Mouse (Mus musculus): Measurements from ENCODE around the gene Anxa1. TPM values are rescaled to one million over a fixed set of nuclear protein-coding genes. Genes with fewer than 3 reads are reported as not detected.

Gene Anxa1
- 1 to 10 TPM; 1.5 to 2.4 (median 1.8) TPM for total RNA-seq (2022)

DNA sequence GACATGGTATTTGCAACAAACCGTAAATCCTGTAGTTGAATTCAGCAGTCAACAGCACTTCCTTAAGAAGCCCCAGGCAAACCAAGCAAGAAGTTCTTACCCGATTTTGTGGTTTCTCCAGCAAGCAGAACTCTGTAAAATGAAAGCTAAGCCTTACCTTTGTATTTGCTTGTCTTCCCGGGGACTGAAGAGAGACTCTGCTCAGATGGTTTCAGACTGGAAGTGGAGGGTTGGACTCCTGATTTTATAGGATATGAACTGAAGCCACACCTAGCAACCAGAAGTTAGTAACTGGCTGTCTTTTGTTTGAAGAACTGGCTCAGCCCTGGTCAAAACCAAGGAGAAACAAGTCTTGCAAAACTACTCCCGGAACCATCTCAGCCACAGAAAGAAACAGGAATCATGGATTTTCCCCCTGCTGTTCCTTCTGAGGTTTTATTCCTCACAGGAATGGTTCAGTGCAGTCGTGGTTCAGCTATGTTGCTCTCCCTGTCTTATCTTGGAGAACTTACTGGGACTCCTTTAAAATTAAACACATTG lies at the start of gene Anxa1:
Gene Anxa1 (minus strand): TSS at position 490 of the 540 bp plus-strand sequence.
- DNase-seq (ENCODE audit: low spot score in 2 of 2), result no peak

DNA sequence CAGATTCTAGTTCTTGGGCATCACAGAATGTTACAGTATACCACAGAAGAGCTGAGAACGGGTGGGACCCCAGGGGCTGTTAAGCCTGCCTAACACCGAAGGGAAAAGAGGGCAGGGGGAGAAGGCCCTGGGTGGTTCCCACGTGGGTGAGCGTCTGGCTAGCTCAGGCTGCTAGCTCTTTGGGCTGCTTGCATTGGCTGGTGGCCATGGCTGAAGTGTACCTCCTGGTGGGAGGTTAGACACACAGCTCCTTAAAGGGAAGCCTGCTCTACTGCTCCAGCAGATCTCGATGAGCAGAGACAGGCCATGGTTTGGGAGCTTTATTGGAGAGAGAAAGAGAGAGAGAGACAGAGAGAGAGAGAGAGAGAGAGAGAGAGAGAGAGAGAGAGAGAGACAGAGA lies 46.3 kb upstream of the Anxa1 start:
- no peak for DNase-seq (ENCODE audit: low spot score in 2 of 2)

DNA sequence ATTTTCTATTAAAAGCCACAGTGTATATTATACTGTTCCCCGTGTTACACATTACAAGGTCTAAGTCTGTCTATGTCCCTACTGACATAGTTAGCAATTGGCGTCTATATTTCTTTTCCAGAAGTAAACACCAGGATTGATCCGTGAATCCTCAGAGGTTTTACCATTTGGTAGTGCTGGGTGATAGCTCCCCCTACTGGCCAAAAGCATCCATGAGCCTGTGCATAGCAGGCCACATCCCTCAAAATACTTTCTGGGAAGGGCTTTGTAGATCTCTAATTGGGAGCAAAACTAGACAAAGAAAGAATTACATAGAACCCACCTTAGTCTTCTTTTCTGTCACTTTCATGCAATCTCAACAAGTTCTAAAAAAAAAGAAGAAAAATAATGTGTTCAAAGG lies 43.8 kb upstream of the Anxa1 start:
- DNase-seq (ENCODE audit: low spot score in 2 of 2), result peak; percentile 7 to 26

DNA sequence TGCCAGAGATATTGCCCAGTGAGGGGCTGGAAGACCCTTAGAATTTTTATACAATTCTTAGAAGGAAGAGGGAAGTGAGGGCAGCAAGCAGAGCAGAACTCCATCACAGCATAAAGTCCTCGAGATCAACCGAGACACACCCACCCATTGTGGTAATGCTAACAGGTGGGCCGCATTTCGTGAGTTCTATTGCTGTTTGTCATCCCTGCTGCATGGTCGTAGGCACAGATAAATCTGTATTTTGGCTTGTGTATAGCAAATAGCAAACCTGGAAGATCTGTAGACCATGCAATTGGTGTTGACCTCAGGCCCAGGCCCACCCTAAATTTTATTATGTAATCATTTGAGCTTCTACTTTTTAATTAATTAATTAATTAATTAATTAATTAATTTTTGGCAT lies 43.2 kb upstream of the Anxa1 start:
- DNase-seq (ENCODE audit: low spot score in 2 of 2), result no peak

DNA sequence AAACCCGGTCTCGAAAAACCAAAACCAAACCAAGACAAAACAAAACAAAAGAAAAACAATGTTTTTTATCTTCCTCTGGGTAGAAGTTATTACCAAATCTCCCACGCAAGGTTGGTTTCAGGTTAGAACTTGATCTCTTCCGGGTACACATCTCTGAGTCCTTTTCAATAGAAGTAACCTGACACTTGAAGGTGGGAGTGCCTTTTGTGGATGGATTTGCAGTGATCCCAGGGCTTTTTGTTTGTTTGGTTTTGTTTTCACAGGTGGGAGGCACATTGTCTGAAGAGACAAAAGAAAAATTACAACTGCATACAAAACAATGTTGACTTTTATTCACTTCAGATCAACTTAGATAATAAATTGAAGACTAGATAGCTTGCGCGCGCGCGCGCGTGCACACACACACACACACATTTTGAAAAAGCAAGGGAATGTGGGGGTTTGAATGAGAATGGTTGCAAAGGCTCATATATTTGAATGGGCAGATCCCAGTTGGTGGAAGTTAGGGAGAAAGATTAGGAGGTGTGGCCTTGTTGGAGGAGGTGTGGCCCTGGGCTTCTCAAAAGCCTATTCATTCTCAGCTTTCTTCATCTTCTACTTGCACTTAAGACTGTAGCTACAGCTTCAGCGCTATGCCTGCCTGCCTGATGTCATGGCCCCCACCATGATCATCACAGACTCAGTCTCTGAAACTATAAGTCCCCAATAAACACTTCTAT lies 35.9 kb upstream of the Anxa1 start:
- no peak for DNase-seq (ENCODE audit: low spot score in 2 of 2)

DNA sequence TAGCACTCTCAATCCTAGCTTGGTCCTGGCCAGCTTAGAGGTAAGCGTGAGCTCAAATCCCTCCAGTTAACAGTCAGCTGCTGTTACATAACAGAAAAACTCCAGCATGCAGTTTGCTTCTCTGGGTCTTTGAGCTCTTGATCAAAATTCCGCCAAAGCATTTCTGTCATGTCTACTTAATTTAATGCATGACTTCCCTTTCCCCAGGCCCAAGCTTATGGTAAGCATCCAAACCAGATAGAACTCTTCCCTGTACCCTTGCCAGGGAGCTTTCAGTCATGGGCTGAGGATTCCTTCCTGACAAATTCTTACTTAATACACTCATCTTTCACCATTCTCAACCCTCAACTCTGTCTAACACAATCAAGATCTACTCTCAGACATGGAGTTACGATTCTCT lies 20.5 kb upstream of the Anxa1 start:
- no peak for DNase-seq (ENCODE audit: low spot score in 2 of 2)

DNA sequence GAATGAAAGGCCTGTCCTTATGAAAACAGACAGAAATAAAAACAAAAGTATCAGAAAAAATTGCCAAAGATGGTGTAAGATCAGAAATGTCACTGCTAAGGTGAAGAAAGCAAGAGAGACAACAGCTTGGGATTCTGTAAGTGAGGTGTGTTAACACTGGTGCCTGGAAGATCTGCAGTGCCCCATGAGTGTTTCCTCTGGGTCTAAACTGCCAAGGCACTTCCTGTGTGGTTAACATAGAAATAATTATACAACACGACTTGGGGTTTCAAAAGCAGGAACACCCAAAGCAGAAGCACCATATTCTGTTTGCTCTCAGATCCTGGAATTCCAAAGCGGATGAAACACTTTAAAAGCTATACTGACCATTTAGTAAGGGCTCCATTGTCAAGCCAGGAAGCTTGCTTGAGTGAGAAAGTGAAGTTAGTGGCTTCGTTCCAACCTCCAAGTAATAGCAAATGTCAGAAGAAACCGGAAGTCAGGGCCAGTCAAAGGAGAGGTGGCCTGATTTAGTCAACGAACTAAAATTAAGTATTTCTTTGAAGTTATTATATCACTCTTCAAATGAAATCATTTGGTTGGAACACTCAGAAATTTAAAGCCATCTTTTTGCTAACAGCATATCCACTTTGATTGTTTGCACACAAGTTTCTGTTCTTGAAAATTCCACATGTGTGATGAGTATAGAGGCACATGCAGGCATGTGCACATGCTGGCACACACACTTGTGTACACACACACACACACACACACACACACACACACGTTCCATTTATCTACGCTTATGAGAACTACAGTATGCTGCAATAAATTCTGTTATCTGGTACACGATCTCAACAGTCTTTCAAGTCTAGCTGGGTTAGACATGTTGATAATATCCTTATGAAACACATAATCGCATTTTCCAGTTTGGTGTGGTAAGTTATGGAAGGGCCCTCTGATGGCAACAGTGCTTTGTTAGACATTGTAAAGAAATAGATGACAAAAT lies 19.1 kb upstream of the Anxa1 start:
- no peak for DNase-seq (ENCODE audit: low spot score in 2 of 2)

DNA sequence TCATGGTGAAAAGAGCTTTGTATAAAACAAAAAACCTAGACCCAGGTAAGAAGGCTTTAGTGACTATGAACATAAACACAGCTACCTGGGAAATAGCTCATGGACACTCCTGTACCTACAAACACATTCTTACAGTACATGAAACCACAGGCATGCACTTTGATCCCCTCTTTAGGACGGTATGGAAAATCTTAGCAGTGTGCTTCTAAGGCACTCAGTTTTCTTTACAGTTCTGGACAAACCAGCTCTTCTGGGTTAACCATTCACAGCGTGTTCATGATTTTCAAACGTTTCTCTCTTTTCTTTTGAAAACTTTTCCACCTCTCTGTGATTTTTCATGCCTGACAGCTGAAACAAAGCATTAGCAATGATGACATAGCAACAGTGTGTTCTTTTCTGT lies 15.7 kb upstream of the Anxa1 start:
- DNase-seq (ENCODE audit: low spot score in 2 of 2), result no peak

DNA sequence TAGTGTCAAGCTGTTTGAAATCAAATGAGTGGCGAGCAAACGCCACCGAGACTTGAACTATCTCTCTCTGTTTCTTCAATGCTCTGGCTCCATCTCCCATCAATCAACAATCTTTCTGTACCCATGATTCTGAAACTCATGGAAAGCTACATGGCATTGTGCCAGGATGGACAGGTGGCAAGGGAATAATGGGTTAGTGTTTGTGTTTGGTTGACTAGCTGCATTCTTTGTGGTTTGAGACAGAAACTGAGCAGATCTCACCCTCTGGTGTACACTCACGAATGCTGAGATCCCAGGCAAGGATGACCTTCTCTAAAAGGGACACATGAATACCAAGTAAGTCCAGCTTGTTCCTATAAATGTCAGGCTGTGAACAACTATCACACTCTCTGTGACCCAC lies 14.3 kb upstream of the Anxa1 start:
- peak in 1 of 2 experiments; percentile 39 for DNase-seq (ENCODE audit: low spot score in 2 of 2)

DNA sequence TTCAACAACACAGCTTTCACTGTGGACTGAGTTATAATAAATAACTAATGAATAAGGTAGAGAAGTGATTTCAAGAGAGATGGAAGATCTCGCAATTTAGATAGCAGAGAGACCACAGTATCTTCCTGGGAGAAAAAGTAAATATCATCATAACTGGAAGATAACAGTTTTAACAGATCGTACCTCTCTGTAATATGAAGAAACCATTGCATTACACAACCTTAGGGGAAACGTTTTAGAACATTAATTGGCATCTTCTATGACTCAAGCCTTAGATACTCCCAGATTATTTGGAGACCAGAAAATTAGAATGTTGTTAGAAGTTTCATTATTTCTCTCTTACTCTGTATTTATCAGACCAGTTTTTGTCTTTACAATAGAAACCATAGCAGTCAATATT lies 13.0 kb upstream of the Anxa1 start:
- no peak for DNase-seq (ENCODE audit: low spot score in 2 of 2)

DNA sequence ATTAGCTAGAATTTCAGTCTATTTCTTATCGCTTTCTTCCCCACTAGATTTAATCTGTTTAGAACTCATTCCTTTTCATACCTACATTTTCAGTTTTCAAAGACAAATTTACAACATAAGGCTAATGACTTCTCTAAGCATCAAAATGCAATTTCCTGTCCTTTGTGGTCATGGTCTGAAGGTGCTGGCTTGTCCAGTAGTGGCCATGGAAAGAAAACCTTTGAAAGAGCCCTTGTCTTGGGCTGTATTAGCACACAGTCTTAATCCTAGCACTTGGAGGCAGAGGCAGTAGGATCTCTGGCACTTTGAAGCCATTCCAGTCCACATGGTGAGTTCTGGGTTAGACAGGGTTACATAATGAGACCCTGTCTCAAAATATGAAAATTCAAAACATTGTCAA lies 12.5 kb upstream of the Anxa1 start:
- no peak for DNase-seq (ENCODE audit: low spot score in 2 of 2)

DNA sequence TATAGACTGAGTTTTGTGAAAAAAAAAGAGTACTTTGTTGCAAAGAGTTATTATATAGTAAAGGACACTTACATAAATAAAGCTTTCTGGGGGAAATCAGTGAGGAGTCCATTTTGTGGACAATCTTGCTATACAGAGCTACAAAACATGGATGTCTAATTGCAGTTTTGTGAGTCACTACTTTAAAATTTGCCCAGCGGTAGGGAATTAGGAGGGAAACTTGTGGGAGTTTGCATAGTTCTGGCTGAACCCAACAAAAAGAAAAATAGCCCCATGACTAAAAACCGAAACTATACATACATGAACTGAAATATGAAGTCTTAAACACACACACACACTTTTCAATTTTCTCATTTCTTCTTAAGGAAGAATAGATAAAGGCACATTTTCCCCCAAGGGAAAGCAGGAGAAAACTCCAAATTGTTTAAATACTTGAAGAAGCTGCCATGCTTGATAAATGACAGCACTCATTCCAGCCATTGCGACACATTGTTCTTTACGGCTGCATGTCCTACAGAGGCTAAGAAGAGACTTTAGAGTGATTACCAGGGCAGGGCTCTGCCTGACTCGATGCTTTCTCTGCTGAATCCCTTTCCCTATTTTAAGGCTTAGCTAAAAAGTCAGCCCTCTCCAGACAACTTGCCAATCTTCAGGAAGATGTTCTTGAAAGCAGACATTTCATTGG lies 11.9 kb upstream of the Anxa1 start:
- DNase-seq (ENCODE audit: low spot score in 2 of 2), result no peak

DNA sequence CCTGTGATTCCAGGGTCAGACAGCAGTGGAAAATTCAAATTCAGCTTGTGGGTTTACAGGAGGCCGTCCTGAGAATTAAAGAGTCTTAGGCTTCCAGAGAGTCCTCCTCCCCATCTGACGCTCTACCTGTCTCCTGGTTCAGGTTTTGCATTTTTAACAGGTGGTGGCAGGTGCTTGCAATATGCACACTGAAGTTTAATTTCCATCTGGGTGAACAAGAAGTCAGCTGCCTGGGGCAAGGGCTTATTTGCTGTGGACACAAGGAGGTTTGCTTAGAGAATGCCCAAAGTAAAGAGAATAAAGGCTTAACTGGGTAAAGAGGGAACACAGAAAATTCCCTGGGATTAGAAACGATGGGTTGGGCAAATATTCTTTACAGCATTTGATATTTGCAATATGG lies 11.2 kb upstream of the Anxa1 start:
- no peak for DNase-seq (ENCODE audit: low spot score in 2 of 2)

DNA sequence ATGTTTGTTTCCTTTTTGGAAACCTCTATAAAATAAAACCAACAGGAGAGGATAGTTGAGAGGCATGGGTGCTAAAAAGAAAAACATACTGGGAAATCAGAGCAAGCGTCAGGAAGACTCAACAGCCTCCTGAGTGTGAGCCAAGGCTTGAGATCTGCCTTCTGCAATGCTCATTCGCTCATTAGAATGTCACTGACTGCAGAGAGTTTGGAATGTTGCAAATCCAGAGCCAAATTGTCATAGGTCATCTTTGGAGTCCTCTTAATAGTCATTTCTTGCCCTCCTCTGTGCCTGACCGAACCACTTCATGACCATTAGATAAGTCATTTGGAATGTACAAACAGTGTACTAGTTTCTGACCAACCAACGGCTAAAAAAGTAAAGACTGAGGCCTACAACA lies 8.4 kb upstream of the Anxa1 start:
- no peak for DNase-seq (ENCODE audit: low spot score in 2 of 2)

DNA sequence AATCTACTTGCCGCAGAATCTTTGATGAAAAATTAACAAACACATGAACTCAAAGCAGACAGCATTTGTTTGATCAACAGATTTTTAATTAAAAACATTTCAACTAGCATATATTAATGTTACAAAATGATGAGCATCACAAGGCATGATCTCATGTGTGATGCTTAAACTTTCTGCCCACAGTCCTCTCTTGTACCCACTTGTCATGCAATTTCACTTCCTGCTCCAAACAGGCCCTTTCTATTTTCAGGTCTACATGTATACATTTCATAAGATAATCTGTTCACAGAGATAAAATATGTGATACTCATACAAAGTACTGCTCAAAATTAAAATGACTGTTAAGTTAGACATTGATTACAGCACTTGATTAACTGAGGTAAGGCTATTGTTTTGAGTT lies 6.3 kb upstream of the Anxa1 start:
- no peak for DNase-seq (ENCODE audit: low spot score in 2 of 2)

DNA sequence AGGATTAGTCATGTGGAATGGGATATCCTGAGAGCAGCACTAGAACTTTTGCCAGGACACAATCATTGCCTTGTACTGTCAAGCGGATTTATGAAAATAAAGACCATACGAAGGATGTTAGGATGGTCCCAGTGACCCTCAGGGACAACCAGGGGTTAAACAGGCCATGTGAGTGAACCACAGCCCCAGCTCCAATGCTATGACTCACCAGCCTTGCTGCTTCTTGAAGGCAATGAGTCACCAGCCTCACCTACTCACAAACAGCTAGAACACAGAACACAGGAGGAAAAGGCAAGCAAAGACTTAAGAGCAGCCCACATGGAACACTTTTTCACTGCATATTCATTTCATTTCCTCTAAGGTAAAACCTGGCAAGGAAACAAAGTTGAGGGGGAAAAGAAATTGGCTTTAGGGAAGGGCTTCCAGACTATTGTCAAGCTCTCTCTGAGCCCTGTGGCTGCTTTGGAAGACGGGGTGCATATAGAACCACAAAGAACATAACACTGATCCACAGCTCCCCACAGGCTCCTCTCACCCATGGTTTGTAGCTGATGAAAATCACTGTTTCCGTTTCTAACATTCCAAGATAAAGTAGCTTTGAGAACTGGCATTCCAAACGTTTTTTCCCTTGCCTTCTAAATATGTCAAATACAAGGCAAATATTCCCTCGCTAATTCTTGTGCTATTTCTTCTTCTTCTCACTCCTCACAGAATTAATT lies 3.0 kb upstream of the Anxa1 start:
- DNase-seq (ENCODE audit: low spot score in 2 of 2), result peak in 1 of 2 experiments; percentile 43

DNA sequence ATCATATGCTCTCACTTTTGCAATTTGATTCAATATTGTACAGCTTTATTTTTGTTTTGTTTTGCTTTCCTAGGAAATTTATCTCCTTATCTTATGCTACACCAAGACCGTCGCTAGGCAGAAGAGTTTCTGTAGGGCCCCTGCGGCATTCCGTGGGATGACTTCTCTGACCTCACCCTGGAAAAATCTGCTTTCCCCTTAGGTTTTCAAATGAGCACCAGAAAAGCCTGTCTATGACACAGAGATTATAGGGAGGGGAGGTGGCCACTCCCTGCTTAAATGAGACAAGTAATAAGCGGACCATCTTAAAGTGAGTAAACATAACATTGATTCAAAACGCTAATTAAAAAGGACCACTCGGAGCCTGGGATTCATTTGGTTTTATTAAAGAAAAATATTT lies 1.0 kb downstream of the Anxa1 start:
- no peak for DNase-seq (ENCODE audit: low spot score in 2 of 2)

DNA sequence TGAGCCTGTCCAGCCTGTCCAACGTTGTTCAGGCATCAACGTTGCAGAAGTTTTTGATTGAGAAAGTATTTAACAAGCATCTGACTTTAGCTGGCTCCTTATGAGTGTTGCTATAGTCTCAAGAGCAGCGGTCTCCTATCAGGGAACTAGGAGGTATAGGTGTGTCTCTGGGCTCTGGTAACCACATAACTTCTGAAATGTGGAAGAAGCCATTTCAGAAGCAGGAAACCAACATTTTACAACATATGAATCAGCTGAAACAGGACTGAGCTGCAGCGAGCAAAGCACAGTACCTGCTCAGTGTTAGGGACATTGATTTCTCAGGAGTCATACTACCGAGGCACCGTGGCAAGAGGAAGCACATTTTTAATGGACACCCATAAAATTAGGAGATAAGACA lies 1.5 kb downstream of the Anxa1 start:
- no peak for DNase-seq (ENCODE audit: low spot score in 2 of 2)

DNA sequence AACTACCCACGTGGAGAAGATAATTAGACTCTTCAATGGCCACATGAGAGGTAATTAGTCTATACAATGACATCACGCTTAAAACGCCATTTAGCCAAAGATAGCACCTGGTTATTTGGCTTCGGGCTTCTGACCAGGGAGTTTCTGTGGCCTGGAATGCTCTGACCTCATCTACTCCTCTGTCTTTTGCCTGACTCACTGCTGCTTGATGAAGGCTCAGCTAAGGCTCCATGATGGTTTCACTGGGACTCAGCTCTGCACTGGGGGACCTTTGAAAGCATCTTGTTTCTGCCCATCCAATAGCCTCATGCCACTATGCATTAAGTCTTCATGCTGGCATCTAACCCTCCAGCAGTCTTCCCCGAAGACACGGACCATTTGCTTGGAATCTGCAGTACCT lies 2.5 kb downstream of the Anxa1 start:
- no peak for DNase-seq (ENCODE audit: low spot score in 2 of 2)

DNA sequence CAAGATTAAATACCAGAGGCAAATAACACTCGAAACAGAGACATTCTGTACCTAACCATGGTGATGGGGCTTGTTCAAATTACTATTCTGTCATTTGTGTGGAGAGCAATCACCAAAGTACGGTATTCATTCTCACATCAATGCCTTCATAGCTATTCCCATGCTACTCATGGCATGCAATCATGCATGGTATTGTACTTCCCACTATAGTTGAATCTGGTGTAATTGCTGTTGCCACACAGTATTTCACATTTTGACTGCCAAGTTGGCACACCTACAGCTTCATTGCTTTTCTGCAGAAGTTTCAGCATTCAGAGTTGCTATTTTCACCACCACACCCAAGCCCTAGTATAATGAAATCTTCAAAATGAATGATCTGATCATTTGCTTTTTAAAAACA lies 4.4 kb downstream of the Anxa1 start:
- peak in 1 of 2 experiments; percentile 6 for DNase-seq (ENCODE audit: low spot score in 2 of 2)

DNA sequence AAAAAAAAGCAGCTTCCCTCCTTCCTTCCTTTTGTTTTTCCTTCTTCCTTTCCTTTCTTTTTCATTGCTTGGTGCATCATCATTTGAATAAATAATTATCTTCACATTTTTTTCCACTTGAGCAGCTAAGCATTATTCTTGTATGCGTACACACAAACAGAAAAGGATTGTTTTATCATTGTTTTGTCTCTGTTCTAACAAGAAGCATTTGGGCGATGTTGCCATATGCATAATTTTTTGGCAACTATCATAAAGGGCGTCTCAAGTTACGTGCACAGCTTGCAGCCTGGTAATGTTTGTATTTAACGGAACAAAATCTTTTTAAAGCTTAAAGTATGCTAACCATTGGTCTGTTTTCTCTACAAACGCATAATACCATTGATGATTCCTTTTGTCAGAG lies 5.1 kb downstream of the Anxa1 start:
- no peak for DNase-seq (ENCODE audit: low spot score in 2 of 2)

Data from left cerebral cortex, adult 8-10 months (tissue).